24 mouse cellular contexts compared by ENCODE assay signal in genomic region chr19:55616276-55616675, GRCm38 (mm10).
DNase-seq lines count a peak whose midpoint lies in the region; ATAC-seq lines count a peak whose summit lies in the region.
"Had no signal": no experiment of that assay in that cellular context is flagged by ENCODE, and none has a peak within 500 bp of the region (broad histone marks: within the 10 kb centered on the region; RNA-seq: fewer than 3 reads in every experiment).

No protein-coding gene starts in this region.

- intact Hi-C loops in left cerebral cortex, postnatal 4 days (cut with DNase I), result no loop called here
- intact Hi-C loops in left cerebral cortex, postnatal 10 days (cut with DNase I), result no loop called here

- no peak overlapping the region for H3K4me2 ChIP-seq in kidney, embryonic 14.5 days (replicated peaks; ENCODE audit: low read depth, low read length)
- H3K4me2 ChIP-seq: embryonic facial prominence, embryonic 15.5 days; forebrain, embryonic 13.5 days; hindbrain, embryonic 13.5 days; limb, embryonic 12.5 days; liver, embryonic 15.5 days; lung, embryonic 14.5 days; stomach, embryonic 15.5 days had no signal

- 57% methylated on average over 7 of the region's 7 CpGs for WGBS in kidney, embryonic 14.5 days

- no peaks in the 10 kb centered on the region for H3K9me3 ChIP-seq in kidney, embryonic 14.5 days (ENCODE audit: control insufficient read depth, low read length)
- H3K9me3 ChIP-seq: embryonic facial prominence, embryonic 10.5 days; embryonic facial prominence, embryonic 15.5 days; forebrain, embryonic 13.5 days; hindbrain, embryonic 13.5 days; limb, embryonic 12.5 days; liver, embryonic 15.5 days; stomach, embryonic 15.5 days had no signal

- peak; percentile 25 to 52 for DNase-seq in cerebellum, postnatal 25 days
- DNase-seq in left cerebral cortex, postnatal 4 days, result peak; percentile 58
- no peak for DNase-seq in left cerebral cortex, postnatal 10 days (ENCODE audit: extremely low spot score in 1 of 2, low spot score in 2 of 2)
- peak; percentile 77 for DNase-seq in adrenal gland, postnatal 14 days
- DNase-seq: B cell, adult 2 months; cerebellum, adult 9-11 months; gastrocnemius, postnatal 14 days; layer of hippocampus, adult 9-11 months; lung, postnatal 14 days; midbrain, embryonic 14.5 days; retina, postnatal 1 day; right cerebral cortex, postnatal 14 days had no signal

- peaks cover 18% of the 10 kb centered on the region for H3K4me1 ChIP-seq in kidney, embryonic 14.5 days (ENCODE audit: control insufficient read depth, insufficient read depth, low read length)

- no peak overlapping the region for H3K4me3 ChIP-seq in kidney, embryonic 14.5 days (ENCODE audit: low read length)
- H3K4me3 ChIP-seq: embryonic facial prominence, embryonic 10.5 days; embryonic facial prominence, embryonic 15.5 days; forebrain, embryonic 13.5 days; hindbrain, embryonic 13.5 days; limb, embryonic 12.5 days; liver, embryonic 15.5 days; stomach, embryonic 15.5 days had no signal

- no peak overlapping the region for H3K27ac ChIP-seq in kidney, embryonic 14.5 days (ENCODE audit: low read depth, low read length)
- H3K27ac ChIP-seq: embryonic facial prominence, embryonic 10.5 days; embryonic facial prominence, embryonic 15.5 days; forebrain, embryonic 13.5 days; hindbrain, embryonic 13.5 days; limb, embryonic 12.5 days; liver, embryonic 15.5 days; stomach, embryonic 15.5 days had no signal

- H3K27me3 ChIP-seq in kidney, embryonic 14.5 days (ENCODE audit: control insufficient read depth, insufficient read depth, low read length), result no peaks in the 10 kb centered on the region
- H3K27me3 ChIP-seq: embryonic facial prominence, embryonic 15.5 days; forebrain, embryonic 13.5 days; liver, embryonic 15.5 days; stomach, embryonic 15.5 days had no signal

- ATAC-seq in cerebellum, adult (ENCODE audit: insufficient number of reproducible peaks, low FRiP score, low TSS enrichment), result no peak
- ATAC-seq in kidney, embryonic 14.5 days (ENCODE audit: low FRiP score, low TSS enrichment), result no peak
- ATAC-seq: activated CD4-positive, CD25-positive, alpha-beta regulatory T cell, adult 4 months; forebrain, embryonic 13.5 days; intestine, embryonic 16.5 days had no signal

- H3K36me3 ChIP-seq in kidney, embryonic 14.5 days (ENCODE audit: control insufficient read depth, insufficient read depth, low read length), result no peaks in the 10 kb centered on the region
- H3K36me3 ChIP-seq: embryonic facial prominence, embryonic 10.5 days; embryonic facial prominence, embryonic 15.5 days; hindbrain, embryonic 13.5 days; limb, embryonic 12.5 days; liver, embryonic 15.5 days; stomach, embryonic 15.5 days had no signal

- no peak overlapping the region for H3K9ac ChIP-seq in kidney, embryonic 14.5 days (ENCODE audit: low read depth, low read length)
- H3K9ac ChIP-seq: embryonic facial prominence, embryonic 15.5 days; forebrain, embryonic 13.5 days; hindbrain, embryonic 13.5 days; limb, embryonic 12.5 days; liver, embryonic 15.5 days; lung, embryonic 14.5 days; stomach, embryonic 15.5 days had no signal

Comparison
In these comparisons a context has a peak if more than half of its experiments do, and no peak if none do; other contexts are left out.
1. DNase-seq: peak in cerebellum, postnatal 25 days (2 of 2), left cerebral cortex, postnatal 4 days (single experiment) and adrenal gland, postnatal 14 days (single experiment); none in left cerebral cortex, postnatal 10 days (0 of 2).